ENCODE assay signal across 8 mouse cellular contexts in the genomic region with DNA sequence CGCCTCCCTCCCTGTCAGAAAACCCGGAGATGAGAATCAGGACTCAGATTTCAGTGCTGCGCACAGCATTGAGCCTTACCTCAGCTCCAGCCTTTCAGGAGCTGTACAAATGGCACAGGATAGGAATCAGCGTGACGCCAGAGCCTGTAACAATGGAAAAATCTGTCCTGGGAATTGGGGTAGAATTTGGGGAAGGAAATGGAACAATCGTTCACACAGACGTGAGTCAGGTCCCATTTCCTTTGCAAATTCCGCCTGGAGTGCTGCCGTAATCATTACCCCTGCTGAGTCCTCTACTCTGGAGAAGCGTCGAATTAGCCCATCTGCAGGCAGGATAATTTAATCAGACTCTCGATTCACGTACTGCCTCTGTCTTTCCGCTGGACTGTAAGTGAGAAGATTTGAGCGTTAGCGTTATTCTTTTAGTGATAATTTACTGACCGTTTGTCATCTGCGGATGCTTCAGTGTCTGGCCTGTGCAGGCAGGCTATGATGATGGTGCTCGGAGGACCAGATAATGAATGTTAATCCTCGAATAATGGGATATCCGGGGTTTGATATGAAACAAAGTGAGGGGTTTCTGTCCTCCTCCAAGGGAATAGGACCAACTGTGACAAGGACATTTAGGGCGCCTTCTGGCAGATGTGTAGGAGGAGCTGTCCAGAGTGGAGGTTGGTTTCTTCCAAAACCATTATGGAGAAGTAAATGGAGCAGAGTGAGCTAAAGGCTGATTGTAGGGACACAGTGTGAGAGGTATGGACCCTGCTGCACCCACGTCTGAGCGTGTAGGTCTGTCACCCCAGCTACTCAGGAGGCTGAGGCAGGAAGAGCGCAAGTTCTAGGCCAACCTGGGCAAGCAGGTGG. TPM values are rescaled to one million over a fixed set of nuclear protein-coding genes. Genes with fewer than 3 reads are reported as not detected.
DNase-seq lines count a peak whose midpoint lies in the region; ATAC-seq lines count a peak whose summit lies in the region.

No protein-coding gene starts in this region.

- 0 out of 2 replicates have a peak overlapping the region, but pooled peaks have one; percentile 6 for H3K9ac ChIP-seq in forebrain, embryonic 14.5 days (ENCODE audit: low read length)
- H3K9ac ChIP-seq in hindbrain, embryonic 16.5 days (ENCODE audit: low read depth, low read length) = no peak overlapping the region
- no peak overlapping the region for H3K9ac ChIP-seq in lung, embryonic 15.5 days
- no peak overlapping the region for H3K9ac ChIP-seq in stomach, embryonic 14.5 days (replicated peaks; ENCODE audit: low read depth, low read length)

- no peaks in the 10 kb centered on the region for H3K9me3 ChIP-seq in forebrain, embryonic 14.5 days (replicated peaks; ENCODE audit: control insufficient read depth, low read length)
- H3K9me3 ChIP-seq in hindbrain, embryonic 16.5 days (ENCODE audit: control insufficient read depth, low read length) = no peaks in the 10 kb centered on the region
- H3K9me3 ChIP-seq in lung, embryonic 15.5 days = no peaks in the 10 kb centered on the region
- no peaks in the 10 kb centered on the region for H3K9me3 ChIP-seq in stomach, embryonic 14.5 days (ENCODE audit: control insufficient read depth, low read depth, low read length)

- 17% methylated on average over 25 of the region's 25 CpGs for WGBS in forebrain, embryonic 14.5 days
- WGBS in hindbrain, embryonic 16.5 days = 25% methylated on average over 25 of the region's 25 CpGs
- WGBS in lung, embryonic 15.5 days = 38% methylated on average over 25 of the region's 25 CpGs
- 46% methylated on average over 25 of the region's 25 CpGs for WGBS in stomach, embryonic 14.5 days

- H3K27ac ChIP-seq in forebrain, embryonic 14.5 days (ENCODE audit: low read depth, low read length) = peak overlapping the region; percentile 62; the same call in 1 of the 2 replicates
- peak overlapping the region; percentile 18 for H3K27ac ChIP-seq in hindbrain, embryonic 16.5 days (ENCODE audit: low read depth, low read length)
- H3K27ac ChIP-seq in lung, embryonic 15.5 days = peak overlapping the region; percentile 27; the same call in 1 of the 2 replicates
- H3K27ac ChIP-seq in stomach, embryonic 14.5 days (ENCODE audit: low read length) = peak overlapping the region; percentile 27; the same call in 1 of the 2 replicates

- H3K4me3 ChIP-seq in forebrain, embryonic 14.5 days (ENCODE audit: low read depth, low read length) = no peak overlapping the region
- H3K4me3 ChIP-seq in hindbrain, embryonic 16.5 days (ENCODE audit: low read length) = no peak overlapping the region
- no peak overlapping the region for H3K4me3 ChIP-seq in lung, embryonic 15.5 days
- no peak overlapping the region for H3K4me3 ChIP-seq in stomach, embryonic 14.5 days (ENCODE audit: low read depth, low read length)

- ATAC-seq in forebrain, embryonic 14.5 days = peak; percentile 73
- peak; percentile 79 for ATAC-seq in hindbrain, embryonic 16.5 days
- ATAC-seq in lung, embryonic 15.5 days (ENCODE audit: borderline replicate concordance, extremely low read depth, low FRiP score, low TSS enrichment) = peak; percentile 46; the same call in 1 of the 2 replicates
- 0 out of 2 replicates have a peak, but pooled peaks have one; percentile 35 for ATAC-seq in stomach, embryonic 14.5 days (ENCODE audit: insufficient number of reproducible peaks, insufficient read depth, low FRiP score, low read depth)

- peak; percentile 45 for DNase-seq in gastrocnemius, postnatal 25 days
- no peak for DNase-seq in gastrocnemius, postnatal 36 days
- DNase-seq in forebrain, embryonic 14.5 days (ENCODE audit: low spot score) = peak; percentile 71
- DNase-seq in ovary, postnatal 14 days (ENCODE audit: low spot score) = no peak
- no peak for DNase-seq in thymus, postnatal 14 days

- intact Hi-C loops in gastrocnemius, postnatal 36 days (cut with DNase I) = no loop called here

- peaks cover 8% of the 10 kb centered on the region for H3K4me1 ChIP-seq in forebrain, embryonic 14.5 days (ENCODE audit: control insufficient read depth, insufficient read depth, low read length)
- H3K4me1 ChIP-seq in hindbrain, embryonic 16.5 days (ENCODE audit: control insufficient read depth, insufficient read depth, low read depth, low read length) = peaks cover 15% of the 10 kb centered on the region
- peaks cover 20% of the 10 kb centered on the region for H3K4me1 ChIP-seq in lung, embryonic 15.5 days
- no peaks in the 10 kb centered on the region; the same call in 1 of the 2 replicates for H3K4me1 ChIP-seq in stomach, embryonic 14.5 days (ENCODE audit: control insufficient read depth, insufficient read depth, low read length)

- H3K36me3 ChIP-seq in forebrain, embryonic 14.5 days (ENCODE audit: control insufficient read depth, insufficient read depth, low read length) = peaks cover 25% of the 10 kb centered on the region
- H3K36me3 ChIP-seq in hindbrain, embryonic 16.5 days (ENCODE audit: control insufficient read depth, insufficient read depth, low read length) = peaks cover 3% of the 10 kb centered on the region
- H3K36me3 ChIP-seq in lung, embryonic 15.5 days = 0 out of 2 replicates have a peak, but pooled peaks cover 8% of the 10 kb centered on the region
- no peaks in the 10 kb centered on the region for H3K36me3 ChIP-seq in stomach, embryonic 14.5 days (ENCODE audit: control insufficient read depth, insufficient read depth, low read length)

- no peaks in the 10 kb centered on the region for H3K27me3 ChIP-seq in forebrain, embryonic 14.5 days (replicated peaks; ENCODE audit: control insufficient read depth, insufficient read depth, low read length)
- H3K27me3 ChIP-seq in hindbrain, embryonic 16.5 days (replicated peaks; ENCODE audit: control insufficient read depth, insufficient read depth, low read length) = no peaks in the 10 kb centered on the region
- H3K27me3 ChIP-seq in lung, embryonic 15.5 days = no peaks in the 10 kb centered on the region
- H3K27me3 ChIP-seq in stomach, embryonic 14.5 days (ENCODE audit: control insufficient read depth, insufficient read depth, low read length) = no peaks in the 10 kb centered on the region

- H3K4me2 ChIP-seq in forebrain, embryonic 14.5 days (ENCODE audit: low read length) = peak overlapping the region; percentile 42
- H3K4me2 ChIP-seq in hindbrain, embryonic 16.5 days (ENCODE audit: low read length) = peak overlapping the region; percentile 3
- H3K4me2 ChIP-seq in lung, embryonic 15.5 days = 0 out of 2 replicates have a peak overlapping the region, but pooled peaks have one; percentile 3
- no peak overlapping the region; the same call in 1 of the 2 replicates for H3K4me2 ChIP-seq in stomach, embryonic 14.5 days (replicated peaks; ENCODE audit: low read depth, low read length)

RNA-seq across cellular contexts. Expression of gene Cdca7l, which starts 52.3 kb away (rescaled TPM):
- total RNA-seq in gastrocnemius, postnatal 25 days (2021) = under 1 TPM in 1 of 2 experiments, not detected in 1; 0.56 TPM
- under 1 TPM; 0.20 to 0.27 TPM for total RNA-seq in gastrocnemius, postnatal 36 days (2021)
- polyA plus RNA-seq in forebrain, embryonic 14.5 days (2014; fragmentation: Nextera tagmentation; extraction: Ambion mirVana) = 11.1 and 12.6 TPM in 2 replicates
- polyA plus RNA-seq in hindbrain, embryonic 16.5 days (2015; fragmentation: Nextera tagmentation; extraction: Ambion mirVana) = 5.3 and 7.3 TPM in 2 replicates
- polyA plus RNA-seq in lung, embryonic 15.5 days (2015; fragmentation: Nextera tagmentation; extraction: Ambion mirVana) = 59.9 and 65.0 TPM in 2 replicates
- polyA plus RNA-seq in stomach, embryonic 14.5 days (2014; fragmentation: Nextera tagmentation; extraction: Ambion mirVana) = 49.0 and 51.1 TPM in 2 replicates

Comparison
In these comparisons a context has a peak if more than half of its experiments do, and no peak if none do; other contexts are left out.
1. DNase-seq: peak in gastrocnemius, postnatal 25 days (single experiment) and forebrain, embryonic 14.5 days (single experiment); none in gastrocnemius, postnatal 36 days (0 of 2), ovary, postnatal 14 days (single experiment) and thymus, postnatal 14 days (single experiment).
2. Peak in every context shown above with its lines, with median percentiles within 50 percentile points of each other: ATAC-seq and H3K27ac ChIP-seq.